Mouse (Mus musculus) stomach, postnatal 0 days (tissue): Measurements from ENCODE around the gene Nfe2l1. TPM values are rescaled to one million over a fixed set of nuclear protein-coding genes. Genes with fewer than 3 reads are reported as not detected.
A peak's percentile ranks its signal among the peaks of the same experiment; 100 is the strongest.

Experiments used
- ATAC-seq: fragments of 200-750 bp; cut with Nextera tagmentation; 2 replicates; pipeline ENCODE4 v1.8.0; 2017; ENCODE audit not compliant: low FRiP score, low TSS enrichment
- DNase-seq: peaks from one replicate; pipeline ENCODE4 v3.0.0-alpha.2; 2016; ENCODE audit warnings: low spot score
- H3K27ac ChIP-seq: fragments of 300-500 bp; sonication (generic); replicated peaks from 2 replicates; pipeline ENCODE4 v1.5.1; 2014; ENCODE audit warnings: mild to moderate bottlenecking, control low read depth
- H3K27me3 ChIP-seq: fragments of 300-500 bp; sonication (generic); 2 replicates; pipeline ENCODE4 v1.6.1; 2014; ENCODE audit warnings: low read length; ENCODE audit not compliant: control insufficient read depth, insufficient read depth
- H3K36me3 ChIP-seq: fragments of 300-500 bp; sonication (generic); 2 replicates; pipeline ENCODE4 v1.6.1; 2014; ENCODE audit warnings: low read length, mixed read lengths; ENCODE audit not compliant: control insufficient read depth, insufficient read depth
- H3K4me1 ChIP-seq: fragments of 300-500 bp; sonication (generic); replicated peaks from 2 replicates; pipeline ENCODE4 v1.6.1; 2014; ENCODE audit warnings: antibody characterized with exemption; ENCODE audit not compliant: control insufficient read depth, insufficient read depth
- H3K4me2 ChIP-seq: fragments of 300-500 bp; sonication (generic); replicated peaks from 2 replicates; pipeline ENCODE4 v1.6.1; 2014; ENCODE audit warnings: low read depth, mild to moderate bottlenecking, control low read depth, moderate library complexity
- H3K4me3 ChIP-seq: fragments of 300-500 bp; sonication (generic); 2 replicates; pipeline ENCODE4 v1.5.1; 2014; ENCODE audit warnings: low read depth, low read length, control low read depth
- H3K9ac ChIP-seq: fragments of 300-500 bp; sonication (generic); 2 replicates; pipeline ENCODE4 v1.6.1; 2014; ENCODE audit warnings: mild to moderate bottlenecking, low read length, control low read depth, mixed read lengths
- H3K9me3 ChIP-seq: fragments of 300-500 bp; sonication (generic); 2 replicates; pipeline ENCODE4 v1.6.1; 2016; ENCODE audit warnings: low read length; ENCODE audit not compliant: control insufficient read depth
- CTCF ChIP-seq: IDR thresholded peaks from 2 replicates; pipeline ENCODE4 v1.5.1; 2016; ENCODE audit warnings: antibody characterized with exemption, low read depth, mild to moderate bottlenecking, moderate library complexity
- EP300 ChIP-seq: optimal IDR thresholded peaks from 2 replicates; pipeline ENCODE3; 2016; ENCODE audit warnings: antibody characterized with exemption
- WGBS: fragments of 180-500 bp; shearing (Covaris S2); extraction: QIAGEN DNeasy Blood & Tissue Kit; methylation state at CpG from one replicate; pipeline ENCODE4 v1.1.7; 2014; 5-methylcytosine and 5-hydroxymethylcytosine counted together
- polyA plus RNA-seq: library from polyadenylated mRNA; unstranded; fragments of >200 nt; fragmentation: Nextera tagmentation; extraction: Ambion mirVana; gene quantifications from 2 replicates; pipeline ENCODE4 v1.2.1, GENCODE M21; 2015

Nfe2l1 gene
- polyA plus RNA-seq: 32.4 and 35.6 TPM in 2 replicates

GRCm38 (mm10) chr11:96829813-96830538, at the start of gene Nfe2l1:
Gene Nfe2l1 (minus strand): TSS chr11:96829968.
- Histone ChIP-seq H3K27me3 (no peaks in the 10 kb centered on the region), H3K36me3 (no peaks in the 10 kb centered on the region), H3K27ac (peak within 1 kb of the TSS; percentile 96), H3K4me3 (peak within 1 kb of the TSS; percentile 59), H3K9me3 (no peaks in the 10 kb centered on the region), H3K4me2 (peak within 1 kb of the TSS; percentile 73), H3K9ac (peak within 1 kb of the TSS; percentile 68), H3K4me1 (peaks cover 14% of the 10 kb centered on the region)
- WGBS: under 1% methylated on average over 49 of the region's 51 CpGs
- TF ChIP-seq EP300 (no peak), CTCF (no peak; the same call in none of the 2 replicates)
- DNase-seq: peak; percentile 98
- peak; percentile 99 for ATAC-seq

- Histone ChIP-seq H3K9me3 (no peaks in the 10 kb centered on the region), H3K36me3 (no peaks in the 10 kb centered on the region), H3K4me3 (no peak overlapping the region), H3K9ac (no peak overlapping the region), H3K27ac (no peak overlapping the region), H3K4me2 (no peak overlapping the region), H3K27me3 (no peaks in the 10 kb centered on the region), H3K4me1 (no peaks in the 10 kb centered on the region)
- no peak for ATAC-seq
- no peak for TF ChIP-seq EP300
- no peak for DNase-seq
- WGBS: 37% methylated on average over 7 of the region's 7 CpGs
These were observed 49.6 kb upstream of the Nfe2l1 start for GRCm38 (mm10) chr11:96879359-96879758.

GRCm38 (mm10) chr11:96878715-96879114, 48.9 kb upstream of the Nfe2l1 start:
- no peak overlapping the region for H3K4me2 ChIP-seq
- no peaks in the 10 kb centered on the region for H3K9me3 ChIP-seq
- WGBS: 36% methylated on average over 3 of the region's 3 CpGs
- no peaks in the 10 kb centered on the region for H3K4me1 ChIP-seq
- DNase-seq (no peak), ATAC-seq (no peak)
- H3K27ac ChIP-seq: no peak overlapping the region
- TF ChIP-seq EP300: no peak
- TF ChIP-seq CTCF: no peak
- no peaks in the 10 kb centered on the region for H3K27me3 ChIP-seq
- no peaks in the 10 kb centered on the region for H3K36me3 ChIP-seq
- H3K9ac ChIP-seq: no peak overlapping the region
- no peak overlapping the region for H3K4me3 ChIP-seq

GRCm38 (mm10) chr11:96877071-96877470, 47.3 kb upstream of the Nfe2l1 start:
- Histone ChIP-seq H3K27me3 (no peaks in the 10 kb centered on the region), H3K36me3 (no peaks in the 10 kb centered on the region), H3K9me3 (no peaks in the 10 kb centered on the region), H3K27ac (no peak overlapping the region), H3K4me3 (no peak overlapping the region), H3K4me1 (0 out of 2 replicates have a peak, but pooled peaks cover 2% of the 10 kb centered on the region), H3K4me2 (no peak overlapping the region), H3K9ac (no peak overlapping the region)
- no peak for DNase-seq
- 46% methylated on average over 4 of the region's 4 CpGs for WGBS
- ATAC-seq: no peak
- TF ChIP-seq EP300: no peak
- no peak for TF ChIP-seq CTCF

DNA sequence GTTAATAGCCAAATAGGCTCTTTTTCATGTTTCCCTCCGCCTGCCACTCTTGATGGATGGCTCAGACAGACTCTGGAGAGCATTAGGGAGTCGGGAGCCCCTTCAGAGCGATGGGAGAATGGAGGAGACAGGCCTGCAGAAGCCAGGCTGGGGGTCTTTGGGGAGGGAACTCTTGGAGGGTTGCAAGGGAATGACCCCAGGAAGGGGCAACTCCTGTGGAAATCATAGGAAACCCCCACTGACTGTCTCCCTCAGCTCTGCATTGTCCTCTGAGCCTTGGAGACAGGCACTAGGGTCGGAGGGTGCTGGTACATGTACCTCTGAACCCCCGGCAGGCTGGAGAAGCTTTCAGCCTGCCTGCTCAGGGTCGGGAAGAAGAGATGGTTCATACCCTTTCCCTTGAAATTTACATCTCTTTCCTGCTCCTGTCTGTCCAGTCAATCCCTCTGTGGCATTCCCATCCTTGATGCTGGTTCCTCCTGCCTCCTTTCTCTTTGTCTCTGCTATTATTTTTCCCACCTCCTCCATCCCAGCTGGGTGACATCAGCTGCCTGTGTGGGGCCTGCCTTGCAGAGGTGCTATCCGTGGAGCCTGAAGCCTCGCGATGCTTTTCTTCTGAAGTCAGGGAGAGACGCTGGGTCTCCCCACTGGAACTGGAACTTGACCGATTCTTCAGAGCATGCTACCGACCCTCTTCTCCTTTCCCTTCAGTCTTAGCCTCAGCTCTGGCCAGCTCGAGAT, 46.7 kb upstream of the Nfe2l1 start:
- Histone ChIP-seq H3K4me1 (0 out of 2 replicates have a peak, but pooled peaks cover 2% of the 10 kb centered on the region), H3K4me3 (no peak overlapping the region), H3K27me3 (no peaks in the 10 kb centered on the region), H3K36me3 (no peaks in the 10 kb centered on the region), H3K9ac (no peak overlapping the region), H3K4me2 (peak overlapping the region; percentile 53), H3K9me3 (no peaks in the 10 kb centered on the region), H3K27ac (no peak overlapping the region)
- 14% methylated on average over 13 of the region's 13 CpGs for WGBS
- DNase-seq (no peak), ATAC-seq (no peak)
- TF ChIP-seq EP300: no peak
- TF ChIP-seq CTCF: no peak

- H3K27ac ChIP-seq: no peak overlapping the region
- no peaks in the 10 kb centered on the region for H3K36me3 ChIP-seq
- H3K4me2 ChIP-seq: peak overlapping the region; percentile 53
- TF ChIP-seq EP300 (no peak), CTCF (no peak)
- no peaks in the 10 kb centered on the region for H3K27me3 ChIP-seq
- H3K9ac ChIP-seq: no peak overlapping the region
- under 1% methylated on average over 35 of the region's 35 CpGs for WGBS
- peak overlapping the region; percentile 31 for H3K4me3 ChIP-seq
- ATAC-seq (peak; percentile 74; the same call in 1 of the 2 replicates), DNase-seq (peak; percentile 63)
- H3K4me1 ChIP-seq: 0 out of 2 replicates have a peak, but pooled peaks cover 2% of the 10 kb centered on the region
- H3K9me3 ChIP-seq: no peaks in the 10 kb centered on the region
These were observed 46.0 kb upstream of the Nfe2l1 start for GRCm38 (mm10) chr11:96875745-96876144.
